Mouse (Mus musculus) liver, adult 2 months (tissue): ENCODE measurements around the gene Lypd3.

ENCODE experiments used
- CTCF ChIP-seq: fragments of 200-500 bp; IDR thresholded peaks from 2 replicates; pipeline ENCODE4 v1.5.1; 2011; ENCODE audit warnings: low read depth, low read length, control low read depth
- POLR2A ChIP-seq: fragments of 200-500 bp; IDR thresholded peaks from 2 replicates; pipeline ENCODE4 v1.6.1; 2011; ENCODE audit warnings: low read length, control low read depth; ENCODE audit not compliant: insufficient read depth; ENCODE audit errors: extremely low read depth

- TF ChIP-seq POLR2A (no peak), CTCF (no peak)
Measured at GRCm38 (mm10) chr7:24646486-24646885, 10.1 kb downstream of the Lypd3 start.
